Mouse (Mus musculus) kidney, adult 2 months (tissue): ENCODE measurements at regions not wholly inside any gene's neighbourhood (a gene's known extent, or its start where the extent isn't known, plus 50 kb on each side); places are given as distances from the start of the nearest gene placed in this dataset.

Source experiments
- CTCF ChIP-seq: fragments of 200-500 bp; conservative IDR thresholded peaks from 2 replicates; pipeline ENCODE4 v1.5.1; 2011; ENCODE audit warnings: low read depth, mild to moderate bottlenecking, control low read depth, low read length, moderate library complexity, mixed read lengths; ENCODE audit not compliant: insufficient read depth, insufficient read length
- POLR2A ChIP-seq: fragments of 200-500 bp; IDR thresholded peaks from one replicate; pipeline ENCODE4 v1.6.1; 2011; ENCODE audit warnings: low read depth, low read length, control low read depth

DNA sequence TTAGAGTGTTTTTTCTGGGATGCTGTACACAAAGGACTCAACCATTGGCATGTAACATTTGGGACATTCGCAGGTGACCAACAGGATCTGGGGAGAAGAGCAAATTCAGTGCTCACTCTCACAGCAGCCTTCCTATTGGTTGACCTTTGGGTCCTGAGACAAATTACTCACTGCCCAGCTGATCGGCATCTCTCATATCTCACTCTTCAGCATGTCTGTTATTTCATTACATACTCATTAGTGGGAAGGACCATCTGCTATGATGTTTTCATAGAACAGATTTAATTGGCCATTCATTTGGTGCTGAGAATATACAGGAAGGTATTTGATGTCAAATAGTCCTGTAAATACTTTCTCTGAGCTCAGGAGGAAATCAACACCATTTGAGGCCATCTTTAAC, 170.5 kb upstream of the Pmfbp1 start:
- TF ChIP-seq CTCF = no peak
- TF ChIP-seq POLR2A = no peak
